ENCODE assay signal across 19 mouse cellular contexts in genomic region chr10:117810506-117810905, GRCm38 (mm10).
"Had no signal": no experiment of that assay in that cellular context is flagged by ENCODE, and none has a peak within 500 bp of the region (broad histone marks: within the 10 kb centered on the region; RNA-seq: fewer than 3 reads in every experiment).

No protein-coding gene starts in this region.

- H3K4me3 ChIP-seq: midbrain, embryonic 10.5 days; midbrain, embryonic 12.5 days; myocyte; neural tube, embryonic 13.5 days; neural tube, embryonic 15.5 days; stomach, embryonic 15.5 days had no signal

- H3K9me3 ChIP-seq: midbrain, embryonic 10.5 days; midbrain, embryonic 12.5 days; neural tube, embryonic 13.5 days; neural tube, embryonic 15.5 days; stomach, embryonic 15.5 days had no signal

- H3K4me1 ChIP-seq: neural tube, embryonic 15.5 days; stomach, embryonic 15.5 days had no signal

- H3K9ac ChIP-seq: lung, embryonic 14.5 days; midbrain, embryonic 12.5 days; neural tube, embryonic 13.5 days; neural tube, embryonic 15.5 days; stomach, embryonic 15.5 days had no signal

- H3K27ac ChIP-seq: midbrain, embryonic 10.5 days; midbrain, embryonic 12.5 days; neural tube, embryonic 13.5 days; neural tube, embryonic 15.5 days; stomach, embryonic 15.5 days; stomach, postnatal 0 days had no signal

- DNase-seq: lung, adult 18-20 months; lung, embryonic 14.5 days; lung, postnatal 10 days; lung, postnatal 4 days; midbrain, embryonic 14.5 days; retina, postnatal 1 day; right cerebral cortex, adult 18-20 months; right cerebral cortex, postnatal 25 days; right cerebral cortex, postnatal 4 days; spleen, adult 18-20 months; thymus, adult 2 months; thymus, postnatal 25 days had no signal

- H3K27me3 ChIP-seq: midbrain, embryonic 12.5 days; neural tube, embryonic 13.5 days; neural tube, embryonic 15.5 days; stomach, embryonic 15.5 days had no signal
